Mouse (Mus musculus): ENCODE measurements around the gene Gm21083. TPM values are rescaled to one million over a fixed set of nuclear protein-coding genes. Genes with fewer than 3 reads are reported as not detected.
"Not testable (repeated sequence)": the region's sequence is repeated elsewhere in the genome, so short reads cannot be mapped to it uniquely, and the experiment has no call there.

Gm21083 gene
- not detected in 2 replicates for polyA plus RNA-seq (2012; rRNA removed)

DNA sequence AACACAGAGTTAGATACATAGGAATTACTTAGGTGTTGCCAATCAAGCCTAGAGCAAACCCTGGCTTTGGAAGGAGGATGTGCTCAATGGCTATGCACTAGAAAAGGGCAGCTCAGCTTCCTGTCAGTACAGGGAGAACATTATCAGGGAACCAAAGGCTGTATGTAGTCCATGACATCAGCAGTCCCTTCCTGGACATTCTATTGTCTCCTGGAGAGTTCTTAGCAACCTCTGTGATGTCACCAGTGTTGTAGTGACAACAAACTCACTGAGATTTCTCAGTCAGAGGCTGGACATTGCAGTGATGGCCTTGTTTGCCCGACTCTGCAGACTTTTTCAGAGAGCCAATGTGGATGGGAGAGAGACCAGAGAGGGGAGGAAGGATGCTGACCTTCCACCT, at the start of gene Gm21083:
Gene Gm21083 (plus strand): TSS at position 301 of the 400 bp plus-strand sequence.
- not testable (repeated sequence) for H3K4me3 ChIP-seq (ENCODE audit: control insufficient read depth, insufficient read depth, low read length); H3K36me3 ChIP-seq (ENCODE audit: control insufficient read depth, insufficient read depth, low read length); DNase-seq; H3K27ac ChIP-seq (ENCODE audit: control insufficient read depth, insufficient read depth, low read length); H3K27me3 ChIP-seq (ENCODE audit: control insufficient read depth, insufficient read depth, low read length); H3K4me1 ChIP-seq (replicated peaks; ENCODE audit: control insufficient read depth, insufficient read depth, low read length)
- 43% methylated on average over 1 of the region's 1 CpGs for WGBS

DNA sequence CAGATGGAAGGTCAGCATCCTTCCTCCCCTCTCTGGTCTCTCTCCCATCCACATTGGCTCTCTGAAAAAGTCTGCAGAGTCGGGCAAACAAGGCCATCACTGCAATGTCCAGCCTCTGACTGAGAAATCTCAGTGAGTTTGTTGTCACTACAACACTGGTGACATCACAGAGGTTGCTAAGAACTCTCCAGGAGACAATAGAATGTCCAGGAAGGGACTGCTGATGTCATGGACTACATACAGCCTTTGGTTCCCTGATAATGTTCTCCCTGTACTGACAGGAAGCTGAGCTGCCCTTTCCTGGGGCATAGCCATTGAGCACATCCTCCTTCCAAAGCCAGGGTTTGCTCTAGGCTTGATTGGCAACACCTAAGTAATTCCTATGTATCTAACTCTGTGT, 48.0 kb upstream of the Gm21083 start, which contains the start of gene Gm21190:
Gene Gm21190 (minus strand): TSS at position 101 of the 400 bp plus-strand sequence.
- H3K27ac ChIP-seq (ENCODE audit: control insufficient read depth, insufficient read depth, low read length); H3K36me3 ChIP-seq (ENCODE audit: control insufficient read depth, insufficient read depth, low read length); H3K4me1 ChIP-seq (replicated peaks; ENCODE audit: control insufficient read depth, insufficient read depth, low read length); H3K27me3 ChIP-seq (ENCODE audit: control insufficient read depth, insufficient read depth, low read length); H3K4me3 ChIP-seq (ENCODE audit: control insufficient read depth, insufficient read depth, low read length); DNase-seq: not testable (repeated sequence)
- WGBS = 63% methylated on average over 1 of the region's 1 CpGs

DNA sequence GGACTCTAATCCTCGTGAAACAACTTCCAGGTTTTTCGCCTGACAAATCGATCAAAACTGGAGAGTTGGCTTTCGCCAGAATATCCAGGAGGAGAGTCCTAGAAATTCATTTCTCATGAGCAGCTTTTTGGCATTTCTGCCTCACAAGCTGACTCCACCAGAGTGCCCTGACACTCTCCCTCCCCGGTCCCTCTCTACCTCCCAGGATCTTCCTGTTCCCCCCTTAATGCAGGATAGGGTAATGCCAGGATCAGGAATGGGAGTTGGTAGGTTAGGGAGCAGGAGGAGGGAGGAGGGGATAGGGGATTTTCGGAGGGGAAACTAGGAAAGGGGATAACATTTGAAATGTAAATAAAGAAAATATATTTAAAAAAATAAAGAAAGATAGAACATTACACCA, 28.5 kb upstream of the Gm21083 start:
- 87% methylated on average over 6 of the region's 6 CpGs for WGBS
- not testable (repeated sequence) for DNase-seq; H3K4me3 ChIP-seq (ENCODE audit: control insufficient read depth, insufficient read depth, low read length); H3K4me1 ChIP-seq (replicated peaks; ENCODE audit: control insufficient read depth, insufficient read depth, low read length); H3K27ac ChIP-seq (ENCODE audit: control insufficient read depth, insufficient read depth, low read length); H3K27me3 ChIP-seq (ENCODE audit: control insufficient read depth, insufficient read depth, low read length); H3K36me3 ChIP-seq (ENCODE audit: control insufficient read depth, insufficient read depth, low read length)

DNA sequence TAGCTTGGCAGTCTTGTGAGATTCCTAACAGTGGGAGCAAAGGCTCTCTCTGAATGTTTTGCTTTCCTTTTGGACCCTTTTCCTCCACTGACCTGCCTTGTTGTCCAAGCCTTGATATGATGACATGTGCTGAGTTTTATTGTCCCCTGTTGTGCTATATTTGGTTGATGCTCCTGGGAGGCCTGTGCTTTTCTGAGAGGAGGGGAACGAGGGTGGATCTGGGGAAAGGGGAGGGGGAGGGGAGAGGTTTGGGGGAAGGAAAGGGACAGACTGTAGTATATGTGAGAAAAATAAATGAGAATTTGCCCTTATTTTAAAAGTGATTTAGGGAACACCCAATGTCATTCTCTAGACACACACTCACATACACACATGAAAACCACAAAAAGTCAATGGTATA, 28.0 kb upstream of the Gm21083 start:
- H3K4me1 ChIP-seq (replicated peaks; ENCODE audit: control insufficient read depth, insufficient read depth, low read length); H3K27me3 ChIP-seq (ENCODE audit: control insufficient read depth, insufficient read depth, low read length); H3K4me3 ChIP-seq (ENCODE audit: control insufficient read depth, insufficient read depth, low read length); H3K27ac ChIP-seq (ENCODE audit: control insufficient read depth, insufficient read depth, low read length); DNase-seq; H3K36me3 ChIP-seq (ENCODE audit: control insufficient read depth, insufficient read depth, low read length): not testable (repeated sequence)
- 46% methylated on average over 1 of the region's 1 CpGs for WGBS

DNA sequence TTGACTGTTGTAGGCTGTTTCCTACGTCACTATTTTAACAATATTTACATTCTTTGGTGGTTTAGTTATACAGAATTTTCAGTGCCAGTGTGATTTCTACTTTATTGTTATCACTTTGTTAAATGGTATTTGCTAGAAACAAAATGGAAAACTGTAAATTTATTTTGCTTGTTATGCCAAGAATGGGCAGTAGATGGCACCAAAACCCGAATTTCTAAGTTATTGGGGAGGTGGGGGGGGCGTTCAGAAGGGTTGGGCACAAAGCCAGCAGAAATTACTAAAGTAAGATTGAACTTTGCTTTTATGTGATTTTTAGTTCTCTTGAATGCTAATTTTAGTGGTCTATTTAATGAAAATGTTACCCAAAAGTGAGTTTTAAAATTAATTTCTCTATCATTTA, 27.5 kb upstream of the Gm21083 start:
- 12% methylated on average over 3 of the region's 3 CpGs for WGBS

DNA sequence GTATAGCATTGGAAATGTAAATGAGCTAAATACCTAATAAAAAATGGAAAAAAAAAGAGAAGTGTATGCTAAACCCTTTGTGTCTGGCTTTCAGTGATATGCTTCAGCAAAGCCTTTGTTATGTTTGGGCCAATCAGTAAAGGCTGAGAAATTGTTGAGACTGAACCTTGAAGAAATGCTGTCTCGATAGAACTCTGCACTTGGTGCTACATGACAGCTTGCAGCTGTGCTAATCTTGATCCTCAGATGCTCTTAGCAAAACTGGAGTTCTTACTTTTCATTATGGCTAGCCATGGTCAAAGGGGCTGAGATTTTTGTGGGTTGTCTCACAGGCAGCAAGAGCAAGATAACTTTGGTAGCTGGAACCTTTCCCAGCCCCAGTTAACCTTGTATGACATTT, 18.5 kb upstream of the Gm21083 start:
- not testable (repeated sequence) for H3K36me3 ChIP-seq (ENCODE audit: control insufficient read depth, insufficient read depth, low read length); H3K27ac ChIP-seq (ENCODE audit: control insufficient read depth, insufficient read depth, low read length); DNase-seq; H3K4me1 ChIP-seq (replicated peaks; ENCODE audit: control insufficient read depth, insufficient read depth, low read length); H3K4me3 ChIP-seq (ENCODE audit: control insufficient read depth, insufficient read depth, low read length); H3K27me3 ChIP-seq (ENCODE audit: control insufficient read depth, insufficient read depth, low read length)
- WGBS = 80% methylated on average over 1 of the region's 1 CpGs

More for the DNA sequence above, 27.5 kb upstream of the Gm21083 start:
- not testable (repeated sequence) for H3K27ac ChIP-seq (ENCODE audit: control insufficient read depth, insufficient read depth, low read length); H3K4me1 ChIP-seq (replicated peaks; ENCODE audit: control insufficient read depth, insufficient read depth, low read length); H3K27me3 ChIP-seq (ENCODE audit: control insufficient read depth, insufficient read depth, low read length); DNase-seq; H3K36me3 ChIP-seq (ENCODE audit: control insufficient read depth, insufficient read depth, low read length); H3K4me3 ChIP-seq (ENCODE audit: control insufficient read depth, insufficient read depth, low read length)

DNA sequence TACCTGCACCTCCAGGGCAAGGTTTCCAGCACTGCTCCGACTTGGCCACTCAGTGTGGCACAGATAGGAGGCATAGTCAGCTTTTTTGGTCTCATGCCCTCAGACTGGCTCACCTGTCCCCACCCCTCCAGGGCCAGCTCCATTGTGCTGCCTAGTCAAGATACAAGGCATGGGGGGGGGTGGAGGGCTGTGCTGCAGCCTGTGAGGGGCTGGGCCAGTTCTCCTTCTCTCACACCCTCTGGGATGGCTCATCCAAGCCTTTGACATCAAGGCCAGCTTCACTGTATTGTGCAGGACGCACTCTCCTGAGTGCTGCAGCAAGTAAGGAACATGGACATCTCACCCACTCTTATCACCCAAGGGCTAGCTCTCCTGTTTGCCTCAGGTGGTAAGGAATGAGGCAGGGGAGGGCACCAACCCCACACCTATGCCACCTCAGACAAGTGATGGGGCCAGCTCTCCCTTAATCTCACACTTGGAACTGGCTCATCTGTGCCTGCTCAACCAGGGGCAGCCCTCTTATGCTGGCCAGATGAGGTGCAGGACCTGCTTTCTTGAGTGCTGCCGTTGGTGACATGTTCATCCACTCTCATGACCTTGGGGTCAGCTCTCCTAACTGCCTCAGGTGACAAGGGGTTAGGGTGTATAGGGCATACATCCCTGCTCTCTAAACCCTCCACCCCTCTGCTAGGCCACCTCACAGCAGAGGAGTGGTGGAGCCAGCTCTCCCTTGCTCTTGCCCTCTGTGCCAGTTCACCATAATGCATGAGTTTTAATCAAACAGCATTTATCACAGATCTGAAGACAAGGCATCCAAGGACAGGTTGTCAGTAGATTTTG, 15.5 kb upstream of the Gm21083 start:
- H3K36me3 ChIP-seq (ENCODE audit: control insufficient read depth, insufficient read depth, low read length); DNase-seq; H3K27ac ChIP-seq (ENCODE audit: control insufficient read depth, insufficient read depth, low read length); H3K4me1 ChIP-seq (replicated peaks; ENCODE audit: control insufficient read depth, insufficient read depth, low read length); H3K27me3 ChIP-seq (ENCODE audit: control insufficient read depth, insufficient read depth, low read length); H3K4me3 ChIP-seq (ENCODE audit: control insufficient read depth, insufficient read depth, low read length): not testable (repeated sequence)
- 87% methylated on average over 3 of the region's 3 CpGs for WGBS

DNA sequence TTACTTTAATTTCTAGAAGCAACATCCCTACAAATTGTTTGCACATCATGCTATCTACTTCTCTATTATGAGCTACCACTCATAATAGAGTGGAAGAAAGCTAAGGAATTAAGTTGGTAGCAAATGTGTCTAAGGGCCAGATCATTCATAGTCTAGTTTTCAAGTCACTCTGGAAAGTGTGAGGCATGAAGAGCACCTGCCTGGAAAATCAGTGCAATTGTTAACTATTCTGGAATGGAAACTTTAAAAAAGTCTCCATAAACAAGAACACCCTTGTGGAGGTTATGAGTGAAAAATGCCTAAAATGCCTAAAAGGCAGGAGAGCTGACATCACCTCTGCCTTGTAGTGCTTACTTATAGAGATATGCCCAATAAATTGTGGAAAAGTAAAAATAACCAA, 3.4 kb upstream of the Gm21083 start:
- H3K4me3 ChIP-seq (ENCODE audit: control insufficient read depth, insufficient read depth, low read length); DNase-seq; H3K27me3 ChIP-seq (ENCODE audit: control insufficient read depth, insufficient read depth, low read length); H3K4me1 ChIP-seq (replicated peaks; ENCODE audit: control insufficient read depth, insufficient read depth, low read length); H3K27ac ChIP-seq (ENCODE audit: control insufficient read depth, insufficient read depth, low read length); H3K36me3 ChIP-seq (ENCODE audit: control insufficient read depth, insufficient read depth, low read length): not testable (repeated sequence)

DNA sequence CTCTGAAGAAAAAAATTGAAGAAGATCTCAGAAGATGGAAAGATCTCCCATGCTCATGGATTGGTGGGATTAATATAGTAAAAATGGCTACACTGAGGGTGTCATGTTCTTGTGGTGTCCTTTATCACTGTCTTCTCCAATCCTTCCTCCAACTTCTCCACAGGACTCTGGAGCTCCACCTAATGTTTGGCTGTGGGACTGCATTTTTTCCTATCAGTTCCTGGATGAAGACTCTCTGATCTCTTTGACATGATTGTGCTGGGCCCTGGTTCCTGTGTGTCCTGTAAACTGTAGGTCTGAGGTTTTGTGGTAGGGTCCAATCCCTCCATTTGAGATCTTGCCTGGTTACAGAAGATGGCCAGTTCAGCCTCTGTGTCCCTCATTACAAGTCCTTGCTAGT, 9.2 kb downstream of the Gm21083 start:
- H3K4me3 ChIP-seq (ENCODE audit: control insufficient read depth, insufficient read depth, low read length); H3K4me1 ChIP-seq (replicated peaks; ENCODE audit: control insufficient read depth, insufficient read depth, low read length); H3K27ac ChIP-seq (ENCODE audit: control insufficient read depth, insufficient read depth, low read length); H3K27me3 ChIP-seq (ENCODE audit: control insufficient read depth, insufficient read depth, low read length); DNase-seq; H3K36me3 ChIP-seq (ENCODE audit: control insufficient read depth, insufficient read depth, low read length): not testable (repeated sequence)

DNA sequence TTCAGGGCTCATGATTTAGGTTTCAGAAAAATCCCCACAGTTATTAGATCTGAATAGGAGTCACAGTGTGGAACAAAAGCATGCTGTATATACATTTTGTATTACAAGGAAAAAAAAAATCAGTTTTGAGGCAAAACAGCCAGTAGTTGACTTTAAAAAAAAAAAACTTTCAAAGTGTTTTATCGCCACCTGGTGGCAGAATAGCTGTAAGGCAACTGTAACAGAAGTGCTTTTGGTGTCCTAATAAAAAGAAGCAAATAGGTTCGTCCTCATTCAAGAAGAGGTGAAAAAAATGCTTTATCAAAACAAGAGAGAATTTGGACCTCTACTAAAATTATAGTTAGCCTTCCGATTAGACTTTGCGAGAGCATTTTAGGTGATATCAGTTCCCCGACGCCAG, 11.2 kb downstream of the Gm21083 start:
- not testable (repeated sequence) for H3K4me1 ChIP-seq (replicated peaks; ENCODE audit: control insufficient read depth, insufficient read depth, low read length); H3K27me3 ChIP-seq (ENCODE audit: control insufficient read depth, insufficient read depth, low read length); DNase-seq; H3K36me3 ChIP-seq (ENCODE audit: control insufficient read depth, insufficient read depth, low read length); H3K27ac ChIP-seq (ENCODE audit: control insufficient read depth, insufficient read depth, low read length); H3K4me3 ChIP-seq (ENCODE audit: control insufficient read depth, insufficient read depth, low read length)
- 31% methylated on average over 6 of the region's 6 CpGs for WGBS

DNA sequence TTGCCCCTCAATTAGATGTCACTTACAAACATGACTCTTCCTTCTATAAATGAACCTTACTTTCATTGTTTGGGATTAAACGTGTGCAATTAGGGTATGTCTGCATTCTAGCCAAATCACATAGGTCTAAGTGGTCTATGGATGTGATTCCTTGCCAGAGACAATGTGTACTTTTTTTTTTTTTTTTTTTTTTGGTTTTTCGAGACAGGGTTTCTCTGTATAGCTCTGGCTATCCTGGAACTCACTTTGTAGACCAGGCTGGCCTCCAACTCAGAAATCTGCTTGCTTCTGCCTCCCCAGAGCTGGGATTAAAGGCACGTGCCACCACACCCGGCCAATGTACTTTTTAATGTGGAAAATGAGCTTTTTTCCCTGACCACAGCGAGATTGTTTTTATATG, 13.5 kb downstream of the Gm21083 start:
- H3K4me1 ChIP-seq (replicated peaks; ENCODE audit: control insufficient read depth, insufficient read depth, low read length); H3K36me3 ChIP-seq (ENCODE audit: control insufficient read depth, insufficient read depth, low read length); DNase-seq; H3K27me3 ChIP-seq (ENCODE audit: control insufficient read depth, insufficient read depth, low read length); H3K27ac ChIP-seq (ENCODE audit: control insufficient read depth, insufficient read depth, low read length); H3K4me3 ChIP-seq (ENCODE audit: control insufficient read depth, insufficient read depth, low read length): not testable (repeated sequence)
- 62% methylated on average over 5 of the region's 5 CpGs for WGBS
